Mouse (Mus musculus): Measurements from ENCODE around the gene Tmprss7. TPM values are rescaled to one million over a fixed set of nuclear protein-coding genes. Genes with fewer than 3 reads are reported as not detected.
A peak's percentile ranks its signal among the peaks of the same experiment; 100 is the strongest.

Gene Tmprss7
- polyA plus RNA-seq, 1 experiment from 2014 or later: 0.11 TPM

DNA sequence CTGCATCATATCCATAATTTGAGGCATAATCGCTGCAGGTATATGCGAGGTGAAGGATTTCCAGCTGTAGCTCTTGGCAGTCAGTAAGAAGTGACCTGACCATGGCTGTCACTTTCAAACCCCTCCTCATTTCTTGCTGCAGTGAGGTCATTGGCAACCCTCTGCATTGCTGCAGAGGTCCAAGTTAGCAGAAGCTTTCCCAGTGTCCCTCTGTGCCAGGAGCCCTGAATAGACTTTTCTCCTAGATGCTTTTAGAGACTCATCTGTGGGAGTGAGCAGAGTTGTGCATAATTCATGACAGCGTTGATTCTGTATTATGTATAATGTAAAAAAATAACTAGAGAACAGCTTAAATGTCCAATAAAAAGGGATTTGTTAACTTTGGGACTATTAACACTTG is 8.2 kb downstream of the Tmprss7 start:
- no peak overlapping the region for H3K9ac ChIP-seq
- H3K4me2 ChIP-seq: no peak overlapping the region
- no peak overlapping the region for H3K27ac ChIP-seq (ENCODE audit: low read depth)
- 58% methylated on average over 3 of the region's 3 CpGs for WGBS
- ATAC-seq (ENCODE audit: insufficient read depth) (0 out of 2 replicates have a peak, but pooled peaks have one; percentile 28), DNase-seq (no peak)
- no peaks in the 10 kb centered on the region for H3K27me3 ChIP-seq (ENCODE audit: insufficient read depth, low read length)
- no peak for TF ChIP-seq CTCF (IDR thresholded peaks at IDR 0.05; ENCODE audit: low read depth)
- no peaks in the 10 kb centered on the region for H3K9me3 ChIP-seq (ENCODE audit: low read depth, low read length)
- H3K36me3 ChIP-seq (ENCODE audit: insufficient read depth): no peaks in the 10 kb centered on the region
- H3K4me3 ChIP-seq (ENCODE audit: low read depth, low read length): no peak overlapping the region
- no peaks in the 10 kb centered on the region for H3K4me1 ChIP-seq (ENCODE audit: insufficient read depth)

DNA sequence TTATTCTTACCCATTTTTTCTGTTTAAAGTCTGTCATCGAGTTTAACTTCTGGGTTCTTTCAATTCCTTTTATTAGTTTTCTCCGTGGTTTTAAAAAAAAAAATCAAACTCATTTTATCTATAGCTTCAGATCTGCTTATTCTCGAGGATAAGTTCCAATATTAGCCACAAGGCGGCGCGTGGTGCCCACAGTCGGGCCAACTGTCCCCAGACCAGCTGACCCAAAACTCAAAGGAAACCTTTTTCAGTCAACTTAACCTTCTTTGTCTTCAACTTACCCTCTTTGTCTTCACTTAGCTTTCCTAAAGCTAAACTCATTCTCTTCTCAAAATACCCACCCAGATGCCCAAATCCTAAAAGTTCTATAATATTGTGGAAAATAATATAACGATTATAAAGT is 8.6 kb downstream of the Tmprss7 start:
- Histone ChIP-seq H3K4me3 (ENCODE audit: low read depth, low read length) (no peak overlapping the region), H3K36me3 (ENCODE audit: insufficient read depth) (no peaks in the 10 kb centered on the region), H3K27me3 (ENCODE audit: insufficient read depth, low read length) (no peaks in the 10 kb centered on the region), H3K4me1 (ENCODE audit: insufficient read depth) (no peaks in the 10 kb centered on the region), H3K9me3 (ENCODE audit: low read depth, low read length) (no peaks in the 10 kb centered on the region), H3K4me2 (no peak overlapping the region), H3K9ac (no peak overlapping the region), H3K27ac (ENCODE audit: low read depth) (no peak overlapping the region)
- TF ChIP-seq CTCF (IDR thresholded peaks at IDR 0.05; ENCODE audit: low read depth): peak; percentile 84
- ATAC-seq (ENCODE audit: insufficient read depth): peak; percentile 44; the same call in 1 of the 2 replicates
- 14% methylated on average over 8 of the region's 8 CpGs for WGBS
- DNase-seq: peak; percentile 91

DNA sequence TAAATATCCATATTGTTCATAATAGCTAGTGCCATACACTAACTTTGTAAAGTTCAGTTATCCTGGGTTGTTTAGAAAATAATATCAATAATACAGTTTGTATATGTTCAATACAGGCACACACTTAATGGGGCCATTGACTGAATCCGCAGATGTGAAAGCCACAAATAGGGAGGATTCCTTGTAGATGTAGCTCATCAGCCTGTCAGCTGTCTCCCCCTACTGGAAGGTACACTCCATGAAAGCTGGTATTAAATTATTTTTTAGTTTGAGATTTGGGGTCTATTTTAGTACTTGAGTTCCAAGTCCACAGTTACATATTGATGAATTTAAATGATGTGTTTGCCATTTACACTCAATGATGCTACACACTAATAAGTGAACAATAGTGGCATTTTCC is 17.0 kb downstream of the Tmprss7 start:
- Histone ChIP-seq H3K27me3 (ENCODE audit: insufficient read depth, low read length) (no peaks in the 10 kb centered on the region), H3K27ac (ENCODE audit: low read depth) (no peak overlapping the region), H3K9me3 (ENCODE audit: low read depth, low read length) (no peaks in the 10 kb centered on the region), H3K4me2 (no peak overlapping the region), H3K4me3 (ENCODE audit: low read depth, low read length) (no peak overlapping the region), H3K9ac (no peak overlapping the region), H3K4me1 (ENCODE audit: insufficient read depth) (no peaks in the 10 kb centered on the region), H3K36me3 (ENCODE audit: insufficient read depth) (no peaks in the 10 kb centered on the region)
- DNase-seq (peak; percentile 66), ATAC-seq (ENCODE audit: insufficient read depth) (no peak)
- WGBS: 15% methylated on average over 1 of the region's 1 CpGs
- peak; percentile 75 for TF ChIP-seq CTCF (IDR thresholded peaks at IDR 0.05; ENCODE audit: low read depth)

DNA sequence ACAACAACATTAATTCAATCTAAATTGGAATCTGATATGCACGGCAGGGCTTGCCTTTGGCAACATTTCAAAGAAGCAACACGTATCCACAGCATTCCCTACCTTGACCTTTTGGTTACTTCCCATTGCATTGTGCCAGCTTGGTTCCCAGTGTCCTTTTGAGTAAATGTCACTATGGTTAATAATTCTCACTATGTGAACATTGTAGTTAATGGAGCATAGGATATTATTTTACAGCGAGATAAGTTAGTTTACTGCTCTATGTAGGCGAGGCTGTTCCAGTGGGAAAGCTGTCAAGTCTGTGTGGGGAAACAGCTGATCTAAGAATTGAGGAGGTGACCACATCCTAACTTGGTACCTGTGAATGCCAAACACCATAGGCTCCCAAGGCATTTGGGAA is 23.5 kb downstream of the Tmprss7 start:
- no peaks in the 10 kb centered on the region for H3K36me3 ChIP-seq (ENCODE audit: insufficient read depth)
- H3K27ac ChIP-seq (ENCODE audit: low read depth): no peak overlapping the region
- no peaks in the 10 kb centered on the region for H3K27me3 ChIP-seq (ENCODE audit: insufficient read depth, low read length)
- TF ChIP-seq CTCF (IDR thresholded peaks at IDR 0.05; ENCODE audit: low read depth): no peak
- no peak overlapping the region for H3K4me2 ChIP-seq
- DNase-seq (no peak), ATAC-seq (ENCODE audit: insufficient read depth) (no peak)
- no peaks in the 10 kb centered on the region for H3K4me1 ChIP-seq (ENCODE audit: insufficient read depth)
- H3K9ac ChIP-seq: no peak overlapping the region
- no peak overlapping the region for H3K4me3 ChIP-seq (ENCODE audit: low read depth, low read length)
- WGBS: 61% methylated on average over 4 of the region's 4 CpGs
- no peaks in the 10 kb centered on the region for H3K9me3 ChIP-seq (ENCODE audit: low read depth, low read length)

DNA sequence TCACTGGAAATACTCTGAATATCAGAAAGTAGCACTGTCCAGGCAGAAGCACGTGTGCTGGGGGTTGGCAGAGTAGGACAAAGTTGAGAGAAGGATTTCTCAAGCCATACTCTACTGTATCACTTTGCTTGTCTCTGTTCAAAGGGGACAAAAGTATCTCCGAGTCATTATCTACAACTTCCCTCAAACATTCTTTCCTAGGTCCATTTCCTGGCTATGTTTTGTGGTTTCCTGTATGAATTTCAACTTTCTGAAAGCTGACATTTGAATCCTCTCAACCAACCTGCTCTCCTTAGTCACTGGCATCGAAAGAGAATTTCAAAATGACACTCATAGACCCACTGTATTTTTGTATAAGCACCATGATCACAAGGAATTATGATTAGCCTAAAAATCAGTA is 25.3 kb downstream of the Tmprss7 start:
- DNase-seq (no peak), ATAC-seq (ENCODE audit: insufficient read depth) (no peak)
- Histone ChIP-seq H3K4me2 (no peak overlapping the region), H3K4me1 (ENCODE audit: insufficient read depth) (no peaks in the 10 kb centered on the region), H3K9me3 (ENCODE audit: low read depth, low read length) (no peaks in the 10 kb centered on the region), H3K9ac (no peak overlapping the region), H3K27ac (ENCODE audit: low read depth) (no peak overlapping the region), H3K4me3 (ENCODE audit: low read depth, low read length) (no peak overlapping the region), H3K27me3 (ENCODE audit: insufficient read depth, low read length) (no peaks in the 10 kb centered on the region), H3K36me3 (ENCODE audit: insufficient read depth) (no peaks in the 10 kb centered on the region)
- 48% methylated on average over 3 of the region's 3 CpGs for WGBS
- no peak for TF ChIP-seq CTCF (IDR thresholded peaks at IDR 0.05; ENCODE audit: low read depth)

DNA sequence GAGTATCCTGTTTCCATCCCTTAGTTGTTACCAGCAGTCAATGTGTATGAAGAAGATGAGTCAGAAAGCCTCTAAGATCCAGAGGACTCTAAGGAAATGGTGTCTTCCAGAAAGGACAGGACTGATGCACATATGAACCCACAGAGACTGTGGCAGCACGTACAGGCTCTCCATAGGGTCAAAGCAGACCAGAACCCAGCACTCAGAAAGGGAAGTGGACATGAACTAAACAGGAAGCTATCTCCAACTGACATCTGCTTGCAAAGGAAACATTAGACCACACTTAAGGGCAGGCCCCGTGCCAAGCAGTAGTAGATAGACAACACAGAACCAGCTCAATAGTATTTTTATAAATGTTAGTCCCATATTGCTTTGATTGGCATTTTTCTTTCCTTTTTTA is 27.3 kb downstream of the Tmprss7 start:
- DNase-seq: peak; percentile 23
- Histone ChIP-seq H3K4me2 (no peak overlapping the region), H3K9me3 (ENCODE audit: low read depth, low read length) (no peaks in the 10 kb centered on the region), H3K36me3 (ENCODE audit: insufficient read depth) (no peaks in the 10 kb centered on the region), H3K4me1 (ENCODE audit: insufficient read depth) (no peaks in the 10 kb centered on the region), H3K27ac (ENCODE audit: low read depth) (no peak overlapping the region), H3K4me3 (ENCODE audit: low read depth, low read length) (no peak overlapping the region), H3K9ac (no peak overlapping the region), H3K27me3 (ENCODE audit: insufficient read depth, low read length) (no peaks in the 10 kb centered on the region)
- WGBS: 68% methylated on average over 2 of the region's 2 CpGs
- TF ChIP-seq CTCF (IDR thresholded peaks at IDR 0.05; ENCODE audit: low read depth): no peak
- no peak for ATAC-seq (ENCODE audit: insufficient read depth)

DNA sequence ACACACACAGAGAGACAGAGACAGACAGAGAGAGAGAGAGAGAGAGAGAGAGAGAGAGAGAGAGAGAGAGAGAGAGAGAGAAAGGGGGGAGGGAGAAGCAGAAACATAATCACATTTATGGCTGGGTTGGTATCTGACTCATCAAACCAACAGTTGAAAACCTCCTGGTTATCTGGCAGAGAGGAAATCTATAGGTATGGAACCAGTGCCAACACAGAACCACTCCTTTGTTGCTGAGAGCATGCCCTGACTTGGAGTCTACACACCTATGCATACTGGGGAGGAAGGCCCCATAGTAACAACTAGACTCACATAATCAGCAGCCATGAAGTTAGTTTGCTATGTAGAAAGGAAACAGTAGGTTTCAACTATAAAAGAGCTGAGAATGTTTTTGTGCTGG is 31.1 kb downstream of the Tmprss7 start:
- Histone ChIP-seq H3K9me3 (ENCODE audit: low read depth, low read length) (no peaks in the 10 kb centered on the region), H3K4me1 (ENCODE audit: insufficient read depth) (no peaks in the 10 kb centered on the region), H3K9ac (no peak overlapping the region), H3K4me3 (ENCODE audit: low read depth, low read length) (no peak overlapping the region), H3K27ac (ENCODE audit: low read depth) (no peak overlapping the region), H3K4me2 (no peak overlapping the region), H3K27me3 (ENCODE audit: insufficient read depth, low read length) (no peaks in the 10 kb centered on the region), H3K36me3 (ENCODE audit: insufficient read depth) (no peaks in the 10 kb centered on the region)
- DNase-seq: no peak
- no peak for ATAC-seq (ENCODE audit: insufficient read depth)
- TF ChIP-seq CTCF (IDR thresholded peaks at IDR 0.05; ENCODE audit: low read depth): no peak

DNA sequence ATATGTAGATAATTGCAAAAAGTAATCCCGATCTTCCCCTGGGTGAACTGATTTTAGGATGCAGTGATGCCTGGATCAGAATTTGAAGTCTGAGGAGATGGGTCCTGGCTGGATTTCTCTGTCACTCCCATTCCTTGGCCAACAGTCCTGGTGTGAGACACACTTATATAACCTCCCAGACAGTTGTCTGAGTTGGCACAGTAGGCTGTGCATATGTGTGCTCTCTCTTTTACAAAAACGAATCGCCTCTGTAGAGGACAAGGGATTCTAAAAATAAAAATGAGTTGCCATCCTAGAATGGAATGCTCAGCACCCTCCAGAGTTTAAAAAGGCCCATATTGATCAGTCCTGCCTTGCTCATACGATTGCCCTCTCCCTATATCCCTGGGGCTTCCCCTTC is 33.9 kb downstream of the Tmprss7 start:
- DNase-seq (no peak), ATAC-seq (ENCODE audit: insufficient read depth) (no peak)
- no peaks in the 10 kb centered on the region for H3K27me3 ChIP-seq (ENCODE audit: insufficient read depth, low read length)
- no peak overlapping the region for H3K27ac ChIP-seq (ENCODE audit: low read depth)
- WGBS: 83% methylated on average over 4 of the region's 4 CpGs
- H3K9ac ChIP-seq: no peak overlapping the region
- H3K36me3 ChIP-seq (ENCODE audit: insufficient read depth): no peaks in the 10 kb centered on the region
- H3K9me3 ChIP-seq (ENCODE audit: low read depth, low read length): no peaks in the 10 kb centered on the region
- no peaks in the 10 kb centered on the region for H3K4me1 ChIP-seq (ENCODE audit: insufficient read depth)
- no peak for TF ChIP-seq CTCF (IDR thresholded peaks at IDR 0.05; ENCODE audit: low read depth)
- H3K4me2 ChIP-seq: no peak overlapping the region
- H3K4me3 ChIP-seq (ENCODE audit: low read depth, low read length): no peak overlapping the region
